Mouse (Mus musculus): ENCODE data around the gene Wnt10b.

Wnt10b gene

GRCm38 (mm10) chr15:98796803-98797595 is 19.0 kb upstream of the Wnt10b start:
- no peak for DNase-seq

GRCm38 (mm10) chr15:98793141-98793698 is 15.3 kb upstream of the Wnt10b start:
- no peak for DNase-seq

GRCm38 (mm10) chr15:98792233-98793020 is 14.5 kb upstream of the Wnt10b start:
- DNase-seq, result no peak

GRCm38 (mm10) chr15:98791771-98792170 is 13.8 kb upstream of the Wnt10b start:
- DNase-seq, result no peak

GRCm38 (mm10) chr15:98791221-98791620 is 13.3 kb upstream of the Wnt10b start:
- DNase-seq, result no peak

GRCm38 (mm10) chr15:98790761-98791160 is 12.8 kb upstream of the Wnt10b start:
- DNase-seq, result no peak

- DNase-seq, result no peak
Measured at GRCm38 (mm10) chr15:98789661-98790535, 11.9 kb upstream of the Wnt10b start, which contains the start of gene Wnt1. TSS of gene Wnt1 (plus strand) at chr15:98789857.

GRCm38 (mm10) chr15:98788972-98789660 is 11.2 kb upstream of the Wnt10b start:
- no peak for DNase-seq

- no peak for DNase-seq
Measured at GRCm38 (mm10) chr15:98787930-98788329, 10.0 kb upstream of the Wnt10b start.

- DNase-seq, result no peak
Measured at GRCm38 (mm10) chr15:98785744-98786143, 7.8 kb upstream of the Wnt10b start.

GRCm38 (mm10) chr15:98781166-98781565 is 3.2 kb upstream of the Wnt10b start:
- no peak for DNase-seq

- no peak for DNase-seq
Measured at GRCm38 (mm10) chr15:98780573-98780972, 2.6 kb upstream of the Wnt10b start.

- no peak for DNase-seq
Measured at GRCm38 (mm10) chr15:98780075-98780474, 2.1 kb upstream of the Wnt10b start.

GRCm38 (mm10) chr15:98778806-98779205 is 856 bp upstream of the Wnt10b start:
- DNase-seq, result no peak

- DNase-seq, result no peak
Measured at GRCm38 (mm10) chr15:98778191-98778770, 331 bp upstream of the Wnt10b start.

GRCm38 (mm10) chr15:98777005-98777616 is 839 bp downstream of the Wnt10b start:
- no peak for DNase-seq

- DNase-seq, result no peak
Measured at GRCm38 (mm10) chr15:98776280-98777004, 1.5 kb downstream of the Wnt10b start.

GRCm38 (mm10) chr15:98775533-98775932 is 2.4 kb downstream of the Wnt10b start:
- DNase-seq, result no peak

- DNase-seq, result no peak
Measured at GRCm38 (mm10) chr15:98774096-98774495, 3.9 kb downstream of the Wnt10b start.

GRCm38 (mm10) chr15:98772511-98773211 is 5.3 kb downstream of the Wnt10b start:
- no peak for DNase-seq

All from cerebellum, adult 9-11 months (tissue).